Mouse (Mus musculus) lung, embryonic 15.5 days (tissue): ENCODE measurements at regions not wholly inside any gene's neighbourhood (a gene's known extent, or its start where the extent isn't known, plus 50 kb on each side); places are given as distances from the start of the nearest gene placed in this dataset.
"Not testable (repeated sequence)": the region's sequence is repeated elsewhere in the genome, so short reads cannot be mapped to it uniquely, and the experiment has no call there.

Source experiments
- ATAC-seq: fragments of 200-750 bp; cut with Nextera tagmentation; 2 replicates; pipeline ENCODE4 v1.8.0; 2017; ENCODE audit warnings: moderate number of reproducible peaks, borderline replicate concordance; ENCODE audit not compliant: low FRiP score, low TSS enrichment; ENCODE audit errors: extremely low read depth
- H3K27ac ChIP-seq: fragments of 300-500 bp; sonication (generic); 2 replicates; pipeline ENCODE4 v1.5.1; 2015; ENCODE audit warnings: moderate library complexity, mild to moderate bottlenecking, inconsistent platforms
- H3K27me3 ChIP-seq: fragments of 300-500 bp; sonication (generic); 2 replicates; pipeline ENCODE4 v1.6.1; 2015; ENCODE audit warnings: inconsistent platforms
- H3K36me3 ChIP-seq: fragments of 300-500 bp; sonication (generic); 2 replicates; pipeline ENCODE4 v1.6.1; 2015; ENCODE audit warnings: inconsistent platforms
- H3K4me1 ChIP-seq: fragments of 300-500 bp; sonication (generic); 2 replicates; pipeline ENCODE4 v1.6.1; 2015; ENCODE audit warnings: inconsistent platforms
- H3K4me2 ChIP-seq: fragments of 300-500 bp; sonication (generic); 2 replicates; pipeline ENCODE4 v1.6.1; 2015; ENCODE audit warnings: inconsistent platforms, mild to moderate bottlenecking, moderate library complexity
- H3K4me3 ChIP-seq: fragments of 300-500 bp; sonication (generic); 2 replicates; pipeline ENCODE4 v1.5.1; 2015; ENCODE audit warnings: mild to moderate bottlenecking, inconsistent platforms
- H3K9ac ChIP-seq: fragments of 300-500 bp; sonication (generic); 2 replicates; pipeline ENCODE4 v1.6.1; 2015; ENCODE audit warnings: inconsistent platforms
- H3K9me3 ChIP-seq: fragments of 300-500 bp; sonication (generic); 2 replicates; pipeline ENCODE4 v1.6.1; 2016; ENCODE audit warnings: inconsistent platforms
- WGBS: fragments of 180-500 bp; shearing (Covaris S2); methylation state at CpG from one replicate; pipeline ENCODE4 v1.1.7; 2015; 5-methylcytosine and 5-hydroxymethylcytosine counted together

- not testable (repeated sequence) for H3K36me3 ChIP-seq, H3K9me3 ChIP-seq, H3K9ac ChIP-seq, H3K4me3 ChIP-seq, H3K4me1 ChIP-seq, ATAC-seq, H3K27ac ChIP-seq, H3K4me2 ChIP-seq, H3K27me3 ChIP-seq
- 83% methylated on average over 3 of the region's 3 CpGs for WGBS
Measured at GRCm38 (mm10) chr8:20285523-20285922, 77.5 kb downstream of the Gm15319 start.

- H3K4me3 ChIP-seq, ATAC-seq, H3K27me3 ChIP-seq, H3K36me3 ChIP-seq, H3K27ac ChIP-seq, H3K9me3 ChIP-seq, H3K4me2 ChIP-seq, H3K4me1 ChIP-seq, H3K9ac ChIP-seq: not testable (repeated sequence)
- 77% methylated on average over 6 of the region's 6 CpGs for WGBS
Measured at GRCm38 (mm10) chr8:20284856-20285255, 78.2 kb downstream of the Gm15319 start.

GRCm38 (mm10) chr8:20283141-20283540, 79.9 kb downstream of the Gm15319 start:
- not testable (repeated sequence) for H3K9ac ChIP-seq, H3K4me2 ChIP-seq, H3K27ac ChIP-seq, H3K36me3 ChIP-seq, H3K27me3 ChIP-seq, H3K4me1 ChIP-seq, ATAC-seq, H3K4me3 ChIP-seq, H3K9me3 ChIP-seq
- WGBS, result 75% methylated on average over 1 of the region's 3 CpGs

DNA sequence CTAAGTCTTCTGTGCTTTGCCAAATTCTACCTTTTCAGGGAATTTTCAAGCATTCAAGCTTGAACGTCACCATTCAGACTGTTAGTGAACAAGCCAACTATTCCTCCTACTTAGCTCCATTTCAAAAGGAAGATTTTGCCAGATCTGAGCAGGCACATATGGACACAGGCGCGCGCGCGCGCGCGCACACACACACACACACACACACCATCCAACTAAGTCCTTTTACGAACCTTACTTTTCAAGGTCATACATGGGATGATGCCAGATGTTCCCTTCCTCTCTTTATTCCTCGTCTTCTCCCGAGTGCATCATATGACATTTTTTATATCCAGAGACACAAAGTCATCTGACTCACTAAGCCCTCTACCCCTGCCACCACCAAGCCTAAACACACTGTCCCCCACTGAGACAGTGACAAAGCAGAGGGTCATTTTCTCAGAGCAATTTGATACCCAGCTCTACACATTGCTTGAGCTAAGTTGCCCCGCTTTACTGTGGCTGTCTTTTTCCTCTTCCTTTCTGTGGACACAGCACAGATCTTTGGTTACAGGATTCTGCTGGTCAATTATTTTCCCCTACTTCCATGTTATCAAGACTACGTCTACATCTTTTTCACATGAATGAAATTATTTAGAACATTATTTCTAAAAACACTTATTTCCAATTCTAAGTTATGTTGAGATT, 81.7 kb downstream of the Gm15319 start:
- H3K4me1 ChIP-seq, H3K9me3 ChIP-seq, ATAC-seq, H3K27ac ChIP-seq, H3K36me3 ChIP-seq, H3K4me2 ChIP-seq, H3K9ac ChIP-seq, H3K4me3 ChIP-seq, H3K27me3 ChIP-seq: not testable (repeated sequence)
- 89% methylated on average over 14 of the region's 14 CpGs for WGBS

DNA sequence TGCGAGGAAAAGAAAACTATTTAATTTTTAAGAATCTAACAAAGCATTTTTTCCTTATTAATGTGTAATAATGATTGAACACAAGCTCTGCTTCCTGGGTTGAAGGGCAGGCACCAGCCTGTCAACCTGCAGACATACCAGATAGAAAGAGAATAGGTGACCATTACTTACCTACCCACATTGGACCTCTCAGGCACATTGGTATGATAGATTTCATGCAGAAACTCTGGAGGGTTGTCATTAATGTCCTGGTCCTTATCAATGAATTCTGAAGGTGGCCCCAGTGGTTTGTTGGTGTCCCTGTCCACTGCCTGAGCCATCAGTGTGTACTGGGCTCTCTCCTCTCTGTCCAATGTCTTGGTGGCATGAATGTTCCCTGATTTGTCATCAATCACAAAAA, 85.3 kb downstream of the Gm15319 start:
- H3K27ac ChIP-seq, H3K4me3 ChIP-seq, H3K4me1 ChIP-seq, H3K36me3 ChIP-seq, H3K9ac ChIP-seq, H3K9me3 ChIP-seq, ATAC-seq, H3K27me3 ChIP-seq, H3K4me2 ChIP-seq: not testable (repeated sequence)
- WGBS, result no CpG with 5 or more reads among the region's 1 CpGs

DNA sequence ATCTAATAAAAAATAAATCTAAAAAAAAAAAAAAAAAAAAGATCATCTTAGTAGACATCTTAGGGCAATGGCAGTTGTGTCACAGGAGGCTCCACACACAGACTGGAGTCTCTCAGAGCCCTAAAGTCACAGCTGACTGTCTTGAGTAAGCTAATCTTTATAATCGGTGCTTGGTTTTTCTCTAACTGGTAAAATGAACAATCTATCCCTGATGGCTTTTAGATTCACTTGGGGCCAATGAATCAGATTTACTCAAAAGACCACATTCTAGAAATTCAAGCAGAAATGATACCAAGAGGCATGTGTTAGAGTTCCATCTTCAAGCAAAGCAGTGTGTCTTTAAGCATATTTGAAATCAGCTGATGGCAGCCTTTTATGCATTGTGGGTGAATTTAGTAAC, 86.3 kb downstream of the Gm15319 start:
- H3K27ac ChIP-seq, H3K4me3 ChIP-seq, H3K4me1 ChIP-seq, H3K36me3 ChIP-seq, H3K27me3 ChIP-seq, H3K9me3 ChIP-seq, H3K4me2 ChIP-seq, ATAC-seq, H3K9ac ChIP-seq: not testable (repeated sequence)
- WGBS, result 87% methylated on average over 1 of the region's 1 CpGs

DNA sequence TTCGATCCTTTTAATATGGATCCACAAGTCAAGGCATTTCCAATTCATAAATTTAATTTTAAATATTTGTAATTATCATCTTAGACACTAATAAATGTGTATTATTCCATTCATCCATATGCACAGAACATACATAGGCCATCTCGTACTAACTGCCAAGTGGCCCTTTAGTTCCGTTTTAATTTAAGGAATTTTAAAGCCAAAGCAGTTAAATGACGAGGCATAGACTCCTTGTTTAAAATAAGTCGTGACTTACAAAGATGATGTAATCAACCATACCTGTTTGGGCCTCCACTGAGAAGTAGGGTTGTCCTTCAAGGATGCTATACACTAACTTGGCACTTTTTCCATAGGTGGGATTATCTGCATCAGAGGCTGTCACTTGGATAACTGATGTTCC, 89.2 kb downstream of the Gm15319 start:
- not testable (repeated sequence) for H3K4me2 ChIP-seq, H3K9me3 ChIP-seq, H3K9ac ChIP-seq, H3K4me1 ChIP-seq, H3K36me3 ChIP-seq, H3K27me3 ChIP-seq, H3K27ac ChIP-seq, ATAC-seq, H3K4me3 ChIP-seq
- 74% methylated on average over 4 of the region's 5 CpGs for WGBS

GRCm38 (mm10) chr8:20267520-20268127, 95.4 kb downstream of the Gm15319 start:
- H3K4me1 ChIP-seq, H3K36me3 ChIP-seq, ATAC-seq, H3K4me2 ChIP-seq, H3K9me3 ChIP-seq, H3K4me3 ChIP-seq, H3K27me3 ChIP-seq, H3K27ac ChIP-seq, H3K9ac ChIP-seq: not testable (repeated sequence)
- 86% methylated on average over 14 of the region's 14 CpGs for WGBS

DNA sequence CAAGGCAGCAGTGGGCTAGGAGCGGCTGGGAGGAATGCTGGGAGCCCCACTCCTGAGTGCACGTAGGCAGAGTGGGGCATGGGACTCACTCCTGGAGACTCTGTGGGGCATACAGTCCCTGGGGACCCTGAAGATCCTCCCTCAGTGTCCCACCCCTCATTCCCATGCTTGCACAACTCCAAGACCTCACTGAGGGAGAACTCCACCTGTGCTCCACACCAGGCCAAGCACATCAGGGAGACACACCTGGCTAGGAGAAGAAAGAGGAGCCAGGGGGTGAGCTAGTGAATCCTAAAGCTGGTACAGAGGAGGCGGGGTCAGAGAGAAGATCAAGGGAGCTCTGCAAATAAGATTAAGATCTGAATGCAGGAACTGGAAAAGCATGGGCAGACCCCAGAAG, 96.2 kb downstream of the Gm15319 start:
- not testable (repeated sequence) for H3K9me3 ChIP-seq, ATAC-seq, H3K9ac ChIP-seq, H3K27me3 ChIP-seq, H3K4me2 ChIP-seq, H3K36me3 ChIP-seq, H3K27ac ChIP-seq, H3K4me1 ChIP-seq, H3K4me3 ChIP-seq
- 80% methylated on average over 3 of the region's 3 CpGs for WGBS

- ATAC-seq, result not testable (repeated sequence)
Measured at GRCm38 (mm10) chr8:20264612-20265011, 98.4 kb downstream of the Gm15319 start.

GRCm38 (mm10) chr8:20264106-20264505, 98.9 kb downstream of the Gm15319 start:
- 91% methylated on average over 3 of the region's 3 CpGs for WGBS
- not testable (repeated sequence) for H3K4me2 ChIP-seq

More at GRCm38 (mm10) chr8:20264612-20265011, 98.4 kb downstream of the Gm15319 start:
- not testable (repeated sequence) for H3K9me3 ChIP-seq, H3K9ac ChIP-seq, H3K4me3 ChIP-seq, H3K27me3 ChIP-seq, H3K27ac ChIP-seq, H3K4me2 ChIP-seq, H3K4me1 ChIP-seq, H3K36me3 ChIP-seq
- WGBS, result 57% methylated on average over 1 of the region's 1 CpGs

DNA sequence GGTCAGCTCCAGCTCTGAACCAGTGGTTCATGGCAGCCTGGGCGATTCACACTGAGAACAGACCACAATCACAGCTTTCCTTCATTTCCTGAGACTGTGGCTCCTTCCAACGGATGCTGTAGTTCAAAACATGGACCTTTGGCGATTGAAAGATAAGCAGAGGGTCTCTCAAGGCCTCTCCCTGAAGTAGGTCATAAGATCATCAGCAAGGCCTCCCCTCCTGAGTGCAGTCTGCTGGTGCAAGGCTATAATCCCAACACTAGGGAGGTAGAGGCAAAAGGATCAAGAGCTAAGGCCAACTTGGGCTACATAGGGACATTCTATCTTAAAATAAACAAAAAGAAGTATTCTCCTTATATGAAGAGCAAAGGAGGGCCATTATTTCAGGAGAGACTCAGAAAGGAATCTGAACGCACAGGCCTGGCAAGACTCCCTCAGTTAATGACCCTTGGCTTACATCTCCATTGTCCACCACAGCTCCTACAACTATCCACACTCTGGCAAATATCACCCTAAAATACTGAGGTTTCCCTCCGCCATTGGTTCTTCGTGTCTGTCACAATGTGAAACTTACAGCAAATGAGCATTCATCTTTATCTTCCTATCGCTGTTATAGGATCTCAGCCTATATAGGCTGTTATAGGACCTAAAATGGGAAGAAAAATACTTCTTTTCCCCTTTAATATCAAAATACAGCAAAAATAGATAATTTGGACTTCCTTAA, 100.0 kb downstream of the Gm15319 start:
- ATAC-seq, H3K27me3 ChIP-seq: not testable (repeated sequence)
- WGBS, result 81% methylated on average over 6 of the region's 7 CpGs

More at GRCm38 (mm10) chr8:20264106-20264505, 98.9 kb downstream of the Gm15319 start:
- not testable (repeated sequence) for H3K36me3 ChIP-seq, H3K4me1 ChIP-seq, H3K27ac ChIP-seq, H3K27me3 ChIP-seq, ATAC-seq, H3K9me3 ChIP-seq, H3K9ac ChIP-seq, H3K4me3 ChIP-seq

More for the DNA sequence above, 100.0 kb downstream of the Gm15319 start:
- not testable (repeated sequence) for H3K4me1 ChIP-seq, H3K9ac ChIP-seq, H3K9me3 ChIP-seq, H3K36me3 ChIP-seq, H3K4me2 ChIP-seq, H3K4me3 ChIP-seq, H3K27ac ChIP-seq
